Mouse (Mus musculus): ENCODE results near the gene Slc1a4.

GRCm38 (mm10) chr11:20328771-20329170 is 3.7 kb downstream of the Slc1a4 start:
- TF ChIP-seq POLR2A (IDR thresholded peaks at IDR 0.05; ENCODE audit: borderline replicate concordance, low read depth, low read length) (no peak), CTCF (IDR thresholded peaks at IDR 0.05; ENCODE audit: low read depth, low read length) (no peak)

Measured in bone marrow macrophage, adult 2 months (primary cell).